Mouse (Mus musculus): Measurements from ENCODE around the gene Herc6. TPM values are rescaled to one million over a fixed set of nuclear protein-coding genes. Genes with fewer than 3 reads are reported as not detected.

The Herc6 gene
- 3.0 and 3.4 TPM in 2 replicates for polyA plus RNA-seq (2014; fragmentation: Nextera tagmentation; extraction: Ambion mirVana)

- peak; percentile 96 for ATAC-seq (ENCODE audit: low FRiP score, low TSS enrichment)
- Histone ChIP-seq H3K9ac (ENCODE audit: low read depth, low read length) (peak within 1 kb of the TSS; percentile 64), H3K4me3 (ENCODE audit: low read length) (peak within 1 kb of the TSS; percentile 61), H3K36me3 (ENCODE audit: control insufficient read depth, insufficient read depth, low read length) (no peaks in the 10 kb centered on the region), H3K27me3 (ENCODE audit: control insufficient read depth, insufficient read depth, low read length) (no peaks in the 10 kb centered on the region), H3K4me2 (replicated peaks; ENCODE audit: low read depth, low read length) (peak within 1 kb of the TSS; percentile 87), H3K27ac (ENCODE audit: low read depth, low read length) (peak within 1 kb of the TSS; percentile 42; the same call in 1 of the 2 replicates), H3K9me3 (ENCODE audit: control insufficient read depth, low read length) (no peaks in the 10 kb centered on the region), H3K4me1 (ENCODE audit: control insufficient read depth, insufficient read depth, low read length) (no peaks in the 10 kb centered on the region)
- 3% methylated on average over 16 of the region's 16 CpGs for WGBS
These were observed at the start of gene Herc6 for GRCm38 (mm10) chr6:57580881-57581548. Gene Herc6, plus strand, starts transcription at chr6:57581000.

- no peaks in the 10 kb centered on the region for H3K27me3 ChIP-seq (ENCODE audit: control insufficient read depth, insufficient read depth, low read length)
- no peak overlapping the region for H3K27ac ChIP-seq (ENCODE audit: low read depth, low read length)
- 79% methylated on average over 4 of the region's 4 CpGs for WGBS
- H3K4me1 ChIP-seq (ENCODE audit: control insufficient read depth, insufficient read depth, low read length), result no peaks in the 10 kb centered on the region; the same call in 1 of the 2 replicates
- no peak overlapping the region for H3K4me2 ChIP-seq (replicated peaks; ENCODE audit: low read depth, low read length)
- no peaks in the 10 kb centered on the region for H3K36me3 ChIP-seq (ENCODE audit: control insufficient read depth, insufficient read depth, low read length)
- H3K9ac ChIP-seq (ENCODE audit: low read depth, low read length), result no peak overlapping the region
- ATAC-seq (ENCODE audit: low FRiP score, low TSS enrichment), result no peak
- no peak overlapping the region for H3K4me3 ChIP-seq (ENCODE audit: low read length)
- no peaks in the 10 kb centered on the region for H3K9me3 ChIP-seq (ENCODE audit: control insufficient read depth, low read length)
These were observed 49.8 kb upstream of the Herc6 start for GRCm38 (mm10) chr6:57531011-57531410.

GRCm38 (mm10) chr6:57531441-57531840, 49.4 kb upstream of the Herc6 start:
- 56% methylated on average over 1 of the region's 1 CpGs for WGBS
- no peaks in the 10 kb centered on the region for H3K27me3 ChIP-seq (ENCODE audit: control insufficient read depth, insufficient read depth, low read length)

GRCm38 (mm10) chr6:57532022-57532421, 48.8 kb upstream of the Herc6 start:
- Histone ChIP-seq H3K9me3 (ENCODE audit: control insufficient read depth, low read length) (no peaks in the 10 kb centered on the region), H3K4me2 (replicated peaks; ENCODE audit: low read depth, low read length) (no peak overlapping the region), H3K4me1 (ENCODE audit: control insufficient read depth, insufficient read depth, low read length) (no peaks in the 10 kb centered on the region; the same call in 1 of the 2 replicates), H3K9ac (ENCODE audit: low read depth, low read length) (no peak overlapping the region), H3K27me3 (ENCODE audit: control insufficient read depth, insufficient read depth, low read length) (no peaks in the 10 kb centered on the region), H3K36me3 (ENCODE audit: control insufficient read depth, insufficient read depth, low read length) (no peaks in the 10 kb centered on the region), H3K27ac (ENCODE audit: low read depth, low read length) (no peak overlapping the region), H3K4me3 (ENCODE audit: low read length) (no peak overlapping the region)
- WGBS, result 91% methylated on average over 1 of the region's 1 CpGs
- ATAC-seq (ENCODE audit: low FRiP score, low TSS enrichment), result no peak

More at GRCm38 (mm10) chr6:57531441-57531840, 49.4 kb upstream of the Herc6 start:
- H3K4me3 ChIP-seq (ENCODE audit: low read length), result no peak overlapping the region
- no peak overlapping the region for H3K27ac ChIP-seq (ENCODE audit: low read depth, low read length)
- ATAC-seq (ENCODE audit: low FRiP score, low TSS enrichment), result no peak
- H3K4me1 ChIP-seq (ENCODE audit: control insufficient read depth, insufficient read depth, low read length), result no peaks in the 10 kb centered on the region; the same call in 1 of the 2 replicates
- no peaks in the 10 kb centered on the region for H3K9me3 ChIP-seq (ENCODE audit: control insufficient read depth, low read length)
- no peak overlapping the region for H3K9ac ChIP-seq (ENCODE audit: low read depth, low read length)
- H3K36me3 ChIP-seq (ENCODE audit: control insufficient read depth, insufficient read depth, low read length), result no peaks in the 10 kb centered on the region
- no peak overlapping the region for H3K4me2 ChIP-seq (replicated peaks; ENCODE audit: low read depth, low read length)

GRCm38 (mm10) chr6:57533410-57533809, 47.4 kb upstream of the Herc6 start:
- H3K4me1 ChIP-seq (ENCODE audit: control insufficient read depth, insufficient read depth, low read length), result no peaks in the 10 kb centered on the region; the same call in 1 of the 2 replicates
- H3K27me3 ChIP-seq (ENCODE audit: control insufficient read depth, insufficient read depth, low read length), result no peaks in the 10 kb centered on the region
- no peak overlapping the region for H3K4me3 ChIP-seq (ENCODE audit: low read length)
- ATAC-seq (ENCODE audit: low FRiP score, low TSS enrichment), result no peak
- H3K9me3 ChIP-seq (ENCODE audit: control insufficient read depth, low read length), result no peaks in the 10 kb centered on the region
- peak overlapping the region; percentile 76 for H3K4me2 ChIP-seq (replicated peaks; ENCODE audit: low read depth, low read length)
- H3K9ac ChIP-seq (ENCODE audit: low read depth, low read length), result no peak overlapping the region
- 63% methylated on average over 2 of the region's 2 CpGs for WGBS
- no peaks in the 10 kb centered on the region for H3K36me3 ChIP-seq (ENCODE audit: control insufficient read depth, insufficient read depth, low read length)
- H3K27ac ChIP-seq (ENCODE audit: low read depth, low read length), result no peak overlapping the region

GRCm38 (mm10) chr6:57534231-57534610, 46.6 kb upstream of the Herc6 start:
- H3K4me3 ChIP-seq (ENCODE audit: low read length), result peak overlapping the region; percentile 72
- peak overlapping the region; percentile 74 for H3K9ac ChIP-seq (ENCODE audit: low read depth, low read length)
- no peaks in the 10 kb centered on the region for H3K27me3 ChIP-seq (ENCODE audit: control insufficient read depth, insufficient read depth, low read length)
- 3% methylated on average over 8 of the region's 8 CpGs for WGBS
- H3K4me1 ChIP-seq (ENCODE audit: control insufficient read depth, insufficient read depth, low read length), result no peaks in the 10 kb centered on the region; the same call in 1 of the 2 replicates
- peak overlapping the region; percentile 76 for H3K4me2 ChIP-seq (replicated peaks; ENCODE audit: low read depth, low read length)
- H3K9me3 ChIP-seq (ENCODE audit: control insufficient read depth, low read length), result no peaks in the 10 kb centered on the region
- ATAC-seq (ENCODE audit: low FRiP score, low TSS enrichment), result no peak
- no peaks in the 10 kb centered on the region for H3K36me3 ChIP-seq (ENCODE audit: control insufficient read depth, insufficient read depth, low read length)
- peak overlapping the region; percentile 69; the same call in 1 of the 2 replicates for H3K27ac ChIP-seq (ENCODE audit: low read depth, low read length)

GRCm38 (mm10) chr6:57534611-57535286, 46.1 kb upstream of the Herc6 start:
- Histone ChIP-seq H3K4me2 (replicated peaks; ENCODE audit: low read depth, low read length) (peak overlapping the region; percentile 76), H3K9ac (ENCODE audit: low read depth, low read length) (peak overlapping the region; percentile 74), H3K36me3 (ENCODE audit: control insufficient read depth, insufficient read depth, low read length) (no peaks in the 10 kb centered on the region), H3K9me3 (ENCODE audit: control insufficient read depth, low read length) (no peaks in the 10 kb centered on the region), H3K4me3 (ENCODE audit: low read length) (peak overlapping the region; percentile 72), H3K27me3 (ENCODE audit: control insufficient read depth, insufficient read depth, low read length) (no peaks in the 10 kb centered on the region), H3K4me1 (ENCODE audit: control insufficient read depth, insufficient read depth, low read length) (no peaks in the 10 kb centered on the region; the same call in 1 of the 2 replicates), H3K27ac (ENCODE audit: low read depth, low read length) (peak overlapping the region; percentile 69; the same call in 1 of the 2 replicates)
- ATAC-seq (ENCODE audit: low FRiP score, low TSS enrichment), result peak; percentile 24
- WGBS, result under 1% methylated on average over 31 of the region's 31 CpGs

GRCm38 (mm10) chr6:57535386-57535936, 45.3 kb upstream of the Herc6 start, which contains the start of gene Ppm1k:
Gene Ppm1k, minus strand, starts transcription at chr6:57535468.
- Histone ChIP-seq H3K4me1 (ENCODE audit: control insufficient read depth, insufficient read depth, low read length) (no peaks in the 10 kb centered on the region; the same call in 1 of the 2 replicates), H3K36me3 (ENCODE audit: control insufficient read depth, insufficient read depth, low read length) (no peaks in the 10 kb centered on the region), H3K4me2 (replicated peaks; ENCODE audit: low read depth, low read length) (peak within 1 kb of the TSS; percentile 76), H3K9me3 (ENCODE audit: control insufficient read depth, low read length) (no peaks in the 10 kb centered on the region), H3K9ac (ENCODE audit: low read depth, low read length) (peak within 1 kb of the TSS; percentile 74), H3K4me3 (ENCODE audit: low read length) (peak within 1 kb of the TSS; percentile 72), H3K27ac (ENCODE audit: low read depth, low read length) (peak within 1 kb of the TSS; percentile 69; the same call in 1 of the 2 replicates), H3K27me3 (ENCODE audit: control insufficient read depth, insufficient read depth, low read length) (no peaks in the 10 kb centered on the region)
- WGBS, result under 1% methylated on average over 24 of the region's 24 CpGs
- ATAC-seq (ENCODE audit: low FRiP score, low TSS enrichment), result peak; percentile 99

All from kidney, embryonic 14.5 days (tissue).